Comparison of ENCODE assay signal across 7 mouse cellular contexts in genomic region chr1:181150431-181150826, GRCm38 (mm10). TPM values are rescaled to one million over a fixed set of nuclear protein-coding genes. Genes with fewer than 3 reads are reported as not detected.
DNase-seq lines count a peak whose midpoint lies in the region; ATAC-seq and TF ChIP-seq lines count a peak whose summit lies in the region.

No protein-coding gene starts in this region.

- H3K36me3 ChIP-seq in liver, embryonic 11.5 days (ENCODE audit: control insufficient read depth, insufficient read depth, low read length): no peaks in the 10 kb centered on the region
- 0 out of 2 replicates have a peak, but pooled peaks cover 4% of the 10 kb centered on the region for H3K36me3 ChIP-seq in intestine, postnatal 0 days (ENCODE audit: control insufficient read depth, insufficient read depth)
- 0 out of 2 replicates have a peak, but pooled peaks cover 5% of the 10 kb centered on the region for H3K36me3 ChIP-seq in neural tube, embryonic 14.5 days (ENCODE audit: control insufficient read depth, insufficient read depth, low read length)

- TF ChIP-seq CTCF in intestine, postnatal 0 days (IDR thresholded peaks at IDR 0.05; ENCODE audit: low read depth): no peak

- no peak overlapping the region for H3K27ac ChIP-seq in liver, embryonic 11.5 days (ENCODE audit: low read depth, low read length)
- no peak overlapping the region for H3K27ac ChIP-seq in intestine, postnatal 0 days (ENCODE audit: low read depth, low read length)
- peak overlapping the region; percentile 91; the same call in 1 of the 2 replicates for H3K27ac ChIP-seq in neural tube, embryonic 14.5 days (ENCODE audit: low read depth, low read length)

- DNase-seq in liver, embryonic 11.5 days (ENCODE audit: low spot score): no peak
- DNase-seq in liver: no peak
- DNase-seq in right cerebral cortex, adult 2 months (ENCODE audit: low spot score in 2 of 2): no peak
- no peak for DNase-seq in thymus, postnatal 25 days

- 65% methylated on average over 3 of the region's 3 CpGs for WGBS in liver, embryonic 11.5 days
- 66% methylated on average over 3 of the region's 3 CpGs for WGBS in intestine, postnatal 0 days
- WGBS in neural tube, embryonic 14.5 days: 62% methylated on average over 3 of the region's 3 CpGs

- H3K9ac ChIP-seq in liver, embryonic 11.5 days (ENCODE audit: low read depth, low read length): no peak overlapping the region
- no peak overlapping the region for H3K9ac ChIP-seq in intestine, postnatal 0 days (ENCODE audit: low read depth, low read length)
- no peak overlapping the region for H3K9ac ChIP-seq in neural tube, embryonic 14.5 days (replicated peaks; ENCODE audit: low read depth, low read length)

- peak overlapping the region; percentile 88 for H3K4me3 ChIP-seq in liver, embryonic 11.5 days (ENCODE audit: low read depth, low read length)
- H3K4me3 ChIP-seq in intestine, postnatal 0 days (ENCODE audit: low read depth, low read length): peak overlapping the region; percentile 80; the same call in 1 of the 2 replicates
- peak overlapping the region; percentile 92 for H3K4me3 ChIP-seq in neural tube, embryonic 14.5 days (ENCODE audit: low read depth, low read length)

- peaks cover 13% of the 10 kb centered on the region for H3K4me1 ChIP-seq in liver, embryonic 11.5 days (replicated peaks; ENCODE audit: control insufficient read depth, insufficient read depth, low read length)
- H3K4me1 ChIP-seq in intestine, postnatal 0 days (replicated peaks; ENCODE audit: control insufficient read depth, insufficient read depth, low read length): peaks cover 1% of the 10 kb centered on the region; the same call in 1 of the 2 replicates
- H3K4me1 ChIP-seq in neural tube, embryonic 14.5 days (ENCODE audit: control insufficient read depth, insufficient read depth, low read length): peaks cover 8% of the 10 kb centered on the region; the same call in 1 of the 2 replicates

- peak overlapping the region; percentile 12; the same call in 1 of the 2 replicates for H3K4me2 ChIP-seq in liver, embryonic 11.5 days
- no peak overlapping the region for H3K4me2 ChIP-seq in intestine, postnatal 0 days (replicated peaks; ENCODE audit: low read depth)
- no peak overlapping the region for H3K4me2 ChIP-seq in neural tube, embryonic 14.5 days (ENCODE audit: low read depth, low read length)

- peak; percentile 7; the same call in 1 of the 2 replicates for ATAC-seq in liver, embryonic 11.5 days (replicated peaks; ENCODE audit: low FRiP score)
- ATAC-seq in erythroid progenitor cell, adult 5-6 weeks (replicated peaks; ENCODE audit: low FRiP score, poor library complexity, severe bottlenecking): peak; percentile 6; the same call in 1 of the 2 replicates
- ATAC-seq in intestine, postnatal 0 days: no peak
- ATAC-seq in neural tube, embryonic 14.5 days (ENCODE audit: low read depth): peak; percentile 33

- no peaks in the 10 kb centered on the region for H3K9me3 ChIP-seq in liver, embryonic 11.5 days (ENCODE audit: control insufficient read depth, low read length)
- H3K9me3 ChIP-seq in intestine, postnatal 0 days (ENCODE audit: control insufficient read depth): no peaks in the 10 kb centered on the region
- H3K9me3 ChIP-seq in neural tube, embryonic 14.5 days (ENCODE audit: control insufficient read depth, low read length): no peaks in the 10 kb centered on the region

- no peaks in the 10 kb centered on the region for H3K27me3 ChIP-seq in liver, embryonic 11.5 days (replicated peaks; ENCODE audit: control insufficient read depth, insufficient read depth, low read length)
- H3K27me3 ChIP-seq in intestine, postnatal 0 days (replicated peaks; ENCODE audit: control insufficient read depth, insufficient read depth, low read length): no peaks in the 10 kb centered on the region
- H3K27me3 ChIP-seq in neural tube, embryonic 14.5 days (ENCODE audit: control insufficient read depth, insufficient read depth, low read length): no peaks in the 10 kb centered on the region

RNA-seq across cellular contexts. Expression of gene Cnih4, which starts 5.9 kb away (rescaled TPM):
- polyA plus RNA-seq in liver, embryonic 11.5 days (2014; fragmentation: Nextera tagmentation; extraction: Ambion mirVana): 77.6 and 82.7 TPM in 2 replicates
- 40.7 and 64.6 TPM in 2 replicates for total RNA-seq in erythroid progenitor cell, adult 5-6 weeks (2015; ENCODE audit: low replicate concordance)
- total RNA-seq in erythroid progenitor cell, adult 5-6 weeks (2017; ENCODE audit: low replicate concordance): 26.6 and 44.0 TPM in 2 replicates
- 107 and 120 TPM in 2 replicates for polyA plus RNA-seq in intestine, postnatal 0 days (2015; fragmentation: Nextera tagmentation; extraction: Ambion mirVana)
- polyA plus RNA-seq in neural tube, embryonic 14.5 days (2014; fragmentation: Nextera tagmentation; extraction: Ambion mirVana): 46.8 and 51.8 TPM in 2 replicates

RNA-seq across cellular contexts. Expression of gene Nvl, which starts 6.4 kb away (rescaled TPM):
- polyA plus RNA-seq in liver, embryonic 11.5 days (2014; fragmentation: Nextera tagmentation; extraction: Ambion mirVana): 38.1 and 38.8 TPM in 2 replicates
- 31.4 and 46.5 TPM in 2 replicates for total RNA-seq in erythroid progenitor cell, adult 5-6 weeks (2015; ENCODE audit: low replicate concordance)
- 32.5 and 41.5 TPM in 2 replicates for total RNA-seq in erythroid progenitor cell, adult 5-6 weeks (2017; ENCODE audit: low replicate concordance)
- polyA plus RNA-seq in intestine, postnatal 0 days (2015; fragmentation: Nextera tagmentation; extraction: Ambion mirVana): 7.3 and 8.5 TPM in 2 replicates
- polyA plus RNA-seq in neural tube, embryonic 14.5 days (2014; fragmentation: Nextera tagmentation; extraction: Ambion mirVana): 45.0 and 49.6 TPM in 2 replicates
